9 mouse cellular contexts compared by ENCODE assay signal in genomic region chr1:39868825-39869571, GRCm38 (mm10). TPM values are rescaled to one million over a fixed set of nuclear protein-coding genes. Genes with fewer than 3 reads are reported as not detected.
DNase-seq lines count a peak whose midpoint lies in the region; ATAC-seq lines count a peak whose summit lies in the region.
"Had no signal": no experiment of that assay in that cellular context is flagged by ENCODE, and none has a peak within 500 bp of the region (broad histone marks: within the 10 kb centered on the region; RNA-seq: fewer than 3 reads in every experiment).

No protein-coding gene starts in this region.

- ATAC-seq in kidney, embryonic 14.5 days (ENCODE audit: low FRiP score, low TSS enrichment) = 0 out of 2 replicates have a peak, but pooled peaks have one; percentile 39

- no peak overlapping the region for H3K27ac ChIP-seq in kidney, embryonic 14.5 days (ENCODE audit: low read depth, low read length)

- DNase-seq in 3134 (ENCODE audit: extremely low read depth, insufficient read length, low spot score) = peak; percentile 25
- DNase-seq in adrenal gland, postnatal 14 days = peak; percentile 64
- peak; percentile 30 for DNase-seq in gastrocnemius, postnatal 14 days
- no peak for DNase-seq in Muller cell, postnatal 12 days (ENCODE audit: inconsistent ontology term)
- DNase-seq in frontal cortex, postnatal 10 days (ENCODE audit: low spot score in 2 of 2) = no peak
- no peak for DNase-seq in right cerebral cortex, postnatal 14 days
- no peak for DNase-seq in right cerebral cortex, postnatal 25 days

- H3K4me3 ChIP-seq in kidney, embryonic 14.5 days (ENCODE audit: low read length) = no peak overlapping the region
- H3K4me3 ChIP-seq: erythroblast, embryonic 14.5 days had no signal

- H3K36me3 ChIP-seq in kidney, embryonic 14.5 days (ENCODE audit: control insufficient read depth, insufficient read depth, low read length) = no peaks in the 10 kb centered on the region

- no peak overlapping the region for H3K9ac ChIP-seq in kidney, embryonic 14.5 days (ENCODE audit: low read depth, low read length)

- H3K4me1 ChIP-seq in kidney, embryonic 14.5 days (ENCODE audit: control insufficient read depth, insufficient read depth, low read length) = peaks cover 9% of the 10 kb centered on the region; the same call in 1 of the 2 replicates

- H3K27me3 ChIP-seq in kidney, embryonic 14.5 days (ENCODE audit: control insufficient read depth, insufficient read depth, low read length) = no peaks in the 10 kb centered on the region

- no peak overlapping the region for H3K4me2 ChIP-seq in kidney, embryonic 14.5 days (replicated peaks; ENCODE audit: low read depth, low read length)

- WGBS in kidney, embryonic 14.5 days = 39% methylated on average over 10 of the region's 10 CpGs

- intact Hi-C loops in gastrocnemius, postnatal 14 days (cut with DNase I; ENCODE audit: low total_unique reads) = no loop called here

- H3K9me3 ChIP-seq in kidney, embryonic 14.5 days (ENCODE audit: control insufficient read depth, low read length) = no peaks in the 10 kb centered on the region

RNA-seq across cellular contexts. Expression of gene Map4k4, which starts 31.7 kb away (rescaled TPM):
- total RNA-seq in adrenal gland, postnatal 14 days (2021) = 140 and 141 TPM in 2 replicates
- total RNA-seq in gastrocnemius, postnatal 14 days (2021) = 10 to 100 TPM; 53.2 to 53.6 TPM
- 40.1 and 48.2 TPM in 2 replicates for polyA plus RNA-seq in kidney, embryonic 14.5 days (2014; fragmentation: Nextera tagmentation; extraction: Ambion mirVana)

Comparison
In these comparisons a context has a peak if more than half of its experiments do, and no peak if none do; other contexts are left out.
1. DNase-seq: peak in 3134 (single experiment), adrenal gland, postnatal 14 days (single experiment) and gastrocnemius, postnatal 14 days (single experiment); none in Muller cell, postnatal 12 days (single experiment), frontal cortex, postnatal 10 days (0 of 2), right cerebral cortex, postnatal 14 days (single experiment) and right cerebral cortex, postnatal 25 days (single experiment).